Mouse (Mus musculus) megakaryocyte-erythroid progenitor cell, adult 5-6 weeks (primary cell): ENCODE measurements around the gene Fndc9. TPM values are rescaled to one million over a fixed set of nuclear protein-coding genes. Genes with fewer than 3 reads are reported as not detected.

Source experiments
- ATAC-seq: replicated peaks from 2 replicates; pipeline ENCODE4 v1.8.0; 2016; ENCODE audit warnings: mild to moderate bottlenecking, inconsistent platforms; ENCODE audit not compliant: severe bottlenecking, poor library complexity, low FRiP score, low TSS enrichment
- total RNA-seq, 2 experiments: library from RNA; stranded (forward) in 1 of 2; stranded (reverse) in 1 of 2; fragments of 200-1000, 215-1000 nt in 1 of 2; fragments of >200 nt in 1 of 2; fragmentation: Nextera tagmentation in 1 of 2; gene quantifications; 2 replicates each; pipeline ENCODE4 v1.2.3; 2014 to 2017

Gene Fndc9
- total RNA-seq, 2 experiments from 2014 or later = not detected

GRCm38 (mm10) chr11:46230184-46230583, 5.1 kb upstream of the Fndc9 start:
- ATAC-seq = no peak

GRCm38 (mm10) chr11:46232803-46233202, 2.5 kb upstream of the Fndc9 start:
- ATAC-seq = no peak

- no peak for ATAC-seq
Measured at GRCm38 (mm10) chr11:46233966-46234365, 1.4 kb upstream of the Fndc9 start.

GRCm38 (mm10) chr11:46236976-46237375, 1.6 kb downstream of the Fndc9 start:
- no peak for ATAC-seq

- ATAC-seq = peak; percentile 92
Measured at GRCm38 (mm10) chr11:46241150-46241673, 5.9 kb downstream of the Fndc9 start.

- no peak for ATAC-seq
Measured at GRCm38 (mm10) chr11:46241985-46242384, 6.7 kb downstream of the Fndc9 start.

GRCm38 (mm10) chr11:46244731-46245604, 9.6 kb downstream of the Fndc9 start:
- no peak for ATAC-seq

- ATAC-seq = no peak
Measured at GRCm38 (mm10) chr11:46245926-46246325, 10.6 kb downstream of the Fndc9 start.

GRCm38 (mm10) chr11:46246393-46246792, 11.1 kb downstream of the Fndc9 start:
- ATAC-seq = no peak

- ATAC-seq = no peak
Measured at GRCm38 (mm10) chr11:46248352-46248751, 13.0 kb downstream of the Fndc9 start.

GRCm38 (mm10) chr11:46251994-46252393, 16.7 kb downstream of the Fndc9 start:
- ATAC-seq = peak; percentile 92

GRCm38 (mm10) chr11:46255291-46255690, 20.0 kb downstream of the Fndc9 start:
- ATAC-seq = no peak

- peak; percentile 58 for ATAC-seq
Measured at GRCm38 (mm10) chr11:46258207-46258606, 22.9 kb downstream of the Fndc9 start.

- ATAC-seq = no peak
Measured at GRCm38 (mm10) chr11:46258749-46259148, 23.4 kb downstream of the Fndc9 start.

- no peak for ATAC-seq
Measured at GRCm38 (mm10) chr11:46262854-46263253, 27.5 kb downstream of the Fndc9 start.

GRCm38 (mm10) chr11:46263291-46263690, 28.0 kb downstream of the Fndc9 start:
- ATAC-seq = no peak

- ATAC-seq = no peak
Measured at GRCm38 (mm10) chr11:46264584-46264983, 29.3 kb downstream of the Fndc9 start.

- no peak for ATAC-seq
Measured at GRCm38 (mm10) chr11:46265031-46265786, 29.9 kb downstream of the Fndc9 start.

- ATAC-seq = peak; percentile 92
Measured at GRCm38 (mm10) chr11:46268991-46269390, 33.7 kb downstream of the Fndc9 start.

GRCm38 (mm10) chr11:46269391-46269790, 34.1 kb downstream of the Fndc9 start:
- no peak for ATAC-seq
